ENCODE assay signal across 25 mouse cellular contexts in genomic region chr17:14953452-14953851, GRCm38 (mm10). TPM values are rescaled to one million over a fixed set of nuclear protein-coding genes. Genes with fewer than 3 reads are reported as not detected.
DNase-seq lines count a peak whose midpoint lies in the region; ATAC-seq and TF ChIP-seq lines count a peak whose summit lies in the region.
"Had no signal": no experiment of that assay in that cellular context is flagged by ENCODE, and none has a peak within 500 bp of the region (broad histone marks: within the 10 kb centered on the region; RNA-seq: fewer than 3 reads in every experiment).

No protein-coding gene starts in this region.

- H3K27me3 ChIP-seq in liver, embryonic 15.5 days, result no peaks in the 10 kb centered on the region
- no peaks in the 10 kb centered on the region for H3K27me3 ChIP-seq in stomach, postnatal 0 days (ENCODE audit: control insufficient read depth, insufficient read depth, low read length)
- H3K27me3 ChIP-seq in kidney, embryonic 14.5 days (ENCODE audit: control insufficient read depth, insufficient read depth, low read length), result no peaks in the 10 kb centered on the region
- H3K27me3 ChIP-seq: embryonic facial prominence, embryonic 12.5 days; hindbrain, embryonic 15.5 days; lung, embryonic 15.5 days; stomach, embryonic 15.5 days had no signal

- H3K36me3 ChIP-seq in liver, embryonic 15.5 days (replicated peaks), result peaks cover 77% of the 10 kb centered on the region
- H3K36me3 ChIP-seq in stomach, postnatal 0 days (ENCODE audit: control insufficient read depth, insufficient read depth, low read length), result peaks cover 10% of the 10 kb centered on the region
- H3K36me3 ChIP-seq in kidney, embryonic 14.5 days (ENCODE audit: control insufficient read depth, insufficient read depth, low read length), result peaks cover 60% of the 10 kb centered on the region

- DNase-seq in heart, adult 9 months (ENCODE audit: low spot score in 2 of 2), result peak; percentile 26 to 41
- DNase-seq in heart, adult 8-10 months (ENCODE audit: low spot score), result no peak
- DNase-seq in stomach, postnatal 0 days (ENCODE audit: low spot score), result no peak
- no peak for DNase-seq in thymus, postnatal 25 days
- no peak for DNase-seq in left cerebral cortex, postnatal 25 days (ENCODE audit: low spot score in 2 of 2)
- DNase-seq: adrenal gland, postnatal 36 days; cerebellum, postnatal 36 days; kidney, adult 2 months; left cerebral cortex, postnatal 4 days; right cerebral cortex, adult 18-20 months; thymus, postnatal 36 days had no signal

- ATAC-seq in erythroblast, adult 5-6 weeks (replicated peaks; ENCODE audit: low FRiP score, poor library complexity, severe bottlenecking), result peak; percentile 65
- ATAC-seq in liver, embryonic 15.5 days (ENCODE audit: insufficient read depth), result peak; percentile 58; the same call in 1 of the 2 replicates
- peak; percentile 48; the same call in 1 of the 2 replicates for ATAC-seq in stomach, postnatal 0 days (ENCODE audit: low FRiP score, low TSS enrichment)
- ATAC-seq in kidney, embryonic 14.5 days (ENCODE audit: low FRiP score, low TSS enrichment), result no peak
- ATAC-seq: activated CD4-positive, CD25-positive, alpha-beta regulatory T cell, adult 4 months had no signal

- 66% methylated on average over 8 of the region's 8 CpGs for WGBS in liver, embryonic 15.5 days (ENCODE audit: insufficient replicate concordance)
- WGBS in stomach, postnatal 0 days, result 82% methylated on average over 8 of the region's 8 CpGs
- WGBS in kidney, embryonic 14.5 days, result 84% methylated on average over 8 of the region's 8 CpGs

- intact Hi-C loops in left cerebral cortex, postnatal 25 days (cut with DNase I), result no loop called here

- no peaks in the 10 kb centered on the region for H3K9me3 ChIP-seq in liver, embryonic 15.5 days (replicated peaks)
- no peaks in the 10 kb centered on the region for H3K9me3 ChIP-seq in stomach, postnatal 0 days (ENCODE audit: control insufficient read depth, low read length)
- H3K9me3 ChIP-seq in kidney, embryonic 14.5 days (ENCODE audit: control insufficient read depth, low read length), result no peaks in the 10 kb centered on the region
- H3K9me3 ChIP-seq: embryonic facial prominence, embryonic 12.5 days; forebrain, embryonic 10.5 days; hindbrain, embryonic 15.5 days; lung, embryonic 15.5 days; stomach, embryonic 15.5 days had no signal

- no peak overlapping the region for H3K4me2 ChIP-seq in liver, embryonic 15.5 days
- no peak overlapping the region for H3K4me2 ChIP-seq in stomach, postnatal 0 days (replicated peaks; ENCODE audit: low read depth)
- H3K4me2 ChIP-seq in kidney, embryonic 14.5 days (replicated peaks; ENCODE audit: low read depth, low read length), result no peak overlapping the region
- H3K4me2 ChIP-seq: embryonic facial prominence, embryonic 12.5 days; hindbrain, embryonic 15.5 days; lung, embryonic 15.5 days; midbrain, embryonic 11.5 days; stomach, embryonic 15.5 days had no signal

- no peak for TF ChIP-seq CTCF in stomach, postnatal 0 days (IDR thresholded peaks at IDR 0.05; ENCODE audit: low read depth)

- no peak for TF ChIP-seq EP300 in stomach, postnatal 0 days (optimal IDR thresholded peaks at IDR 0.05)

- H3K4me1 ChIP-seq in liver, embryonic 15.5 days (replicated peaks), result peaks cover 20% of the 10 kb centered on the region
- H3K4me1 ChIP-seq in stomach, postnatal 0 days (replicated peaks; ENCODE audit: control insufficient read depth, insufficient read depth), result no peaks in the 10 kb centered on the region
- H3K4me1 ChIP-seq in kidney, embryonic 14.5 days (ENCODE audit: control insufficient read depth, insufficient read depth, low read length), result no peaks in the 10 kb centered on the region
- H3K4me1 ChIP-seq: forebrain, embryonic 10.5 days; hindbrain, embryonic 15.5 days; lung, embryonic 15.5 days; stomach, embryonic 15.5 days had no signal

- H3K4me3 ChIP-seq in liver, embryonic 15.5 days (replicated peaks), result no peak overlapping the region
- H3K4me3 ChIP-seq in stomach, postnatal 0 days (ENCODE audit: low read depth, low read length), result no peak overlapping the region
- H3K4me3 ChIP-seq in kidney, embryonic 14.5 days (ENCODE audit: low read length), result no peak overlapping the region
- H3K4me3 ChIP-seq: embryonic facial prominence, embryonic 12.5 days; forebrain, embryonic 10.5 days; heart, adult 2 months; hindbrain, embryonic 15.5 days; lung, embryonic 15.5 days; myocyte; stomach, embryonic 15.5 days had no signal

- no peak overlapping the region for H3K9ac ChIP-seq in liver, embryonic 15.5 days
- H3K9ac ChIP-seq in stomach, postnatal 0 days (ENCODE audit: low read length), result no peak overlapping the region
- H3K9ac ChIP-seq in kidney, embryonic 14.5 days (ENCODE audit: low read depth, low read length), result no peak overlapping the region
- H3K9ac ChIP-seq: embryonic facial prominence, embryonic 12.5 days; hindbrain, embryonic 15.5 days; lung, embryonic 15.5 days; stomach, embryonic 15.5 days had no signal

- H3K27ac ChIP-seq in liver, embryonic 15.5 days (replicated peaks), result 0 out of 2 replicates have a peak overlapping the region, but pooled peaks have one; percentile 21
- no peak overlapping the region for H3K27ac ChIP-seq in stomach, postnatal 0 days (replicated peaks)
- no peak overlapping the region for H3K27ac ChIP-seq in kidney, embryonic 14.5 days (ENCODE audit: low read depth, low read length)
- H3K27ac ChIP-seq: embryonic facial prominence, embryonic 12.5 days; forebrain, embryonic 10.5 days; heart, adult 2 months; hindbrain, embryonic 15.5 days; lung, embryonic 15.5 days; stomach, embryonic 15.5 days had no signal

RNA-seq across cellular contexts. Expression of gene Phf10, which starts 7.6 kb away (rescaled TPM):
- 10 to 100 TPM; 45.6 to 49.7 (median 47.5) TPM for total RNA-seq in heart, adult 8-10 months (2022)
- total RNA-seq in erythroblast, adult 5-6 weeks (2015; ENCODE audit: low replicate concordance), result 88.6 and 101 TPM in 2 replicates
- 42.1 and 49.3 TPM in 2 replicates for total RNA-seq in erythroblast, adult 5-6 weeks (2017; ENCODE audit: low replicate concordance)
- polyA plus RNA-seq in liver, embryonic 15.5 days (2015; fragmentation: Nextera tagmentation; extraction: Ambion mirVana), result 93.2 and 105 TPM in 2 replicates
- 29.5 and 31.3 TPM in 2 replicates for polyA plus RNA-seq in stomach, postnatal 0 days (2015; fragmentation: Nextera tagmentation; extraction: Ambion mirVana)
- 37.4 and 44.2 TPM in 2 replicates for polyA plus RNA-seq in kidney, embryonic 14.5 days (2014; fragmentation: Nextera tagmentation; extraction: Ambion mirVana)
- total RNA-seq in left cerebral cortex, postnatal 25 days (2021), result 10 to 100 TPM; 61.1 to 63.6 TPM

RNA-seq across cellular contexts. Expression of gene 1600012H06Rik, which starts 10.5 kb away (rescaled TPM):
- 10 to 100 TPM; 10.5 to 11.9 (median 11.0) TPM for total RNA-seq in heart, adult 8-10 months (2022)
- 5.4 and 9.0 TPM in 2 replicates for total RNA-seq in erythroblast, adult 5-6 weeks (2015; ENCODE audit: low replicate concordance)
- 6.7 and 6.8 TPM in 2 replicates for total RNA-seq in erythroblast, adult 5-6 weeks (2017; ENCODE audit: low replicate concordance)
- polyA plus RNA-seq in liver, embryonic 15.5 days (2015; fragmentation: Nextera tagmentation; extraction: Ambion mirVana), result 11.9 and 12.2 TPM in 2 replicates
- polyA plus RNA-seq in stomach, postnatal 0 days (2015; fragmentation: Nextera tagmentation; extraction: Ambion mirVana), result 39.0 and 39.9 TPM in 2 replicates
- polyA plus RNA-seq in kidney, embryonic 14.5 days (2014; fragmentation: Nextera tagmentation; extraction: Ambion mirVana), result 23.3 and 31.2 TPM in 2 replicates
- 10 to 100 TPM; 16.7 to 18.4 TPM for total RNA-seq in left cerebral cortex, postnatal 25 days (2021)

RNA-seq across cellular contexts. Expression of gene Wdr27, which starts 10.5 kb away (rescaled TPM):
- 1 to 10 TPM in 2 of 4 experiments, under 1 TPM in 2; 0.54 to 1.5 (median 1.0) TPM for total RNA-seq in heart, adult 8-10 months (2022)
- total RNA-seq in erythroblast, adult 5-6 weeks (2015; ENCODE audit: low replicate concordance), result not detected in 2 replicates
- total RNA-seq in erythroblast, adult 5-6 weeks (2017; ENCODE audit: low replicate concordance), result not detected in 2 replicates
- polyA plus RNA-seq in liver, embryonic 15.5 days (2015; fragmentation: Nextera tagmentation; extraction: Ambion mirVana), result 0.98 and 0.99 TPM in 2 replicates
- polyA plus RNA-seq in stomach, postnatal 0 days (2015; fragmentation: Nextera tagmentation; extraction: Ambion mirVana), result 8.0 and 9.0 TPM in 2 replicates
- polyA plus RNA-seq in kidney, embryonic 14.5 days (2014; fragmentation: Nextera tagmentation; extraction: Ambion mirVana), result 6.7 and 8.3 TPM in 2 replicates
- total RNA-seq in left cerebral cortex, postnatal 25 days (2021), result 1 to 10 TPM; 4.6 to 4.8 TPM

RNA-seq across cellular contexts. Expression of gene 9030025P20Rik, which starts 24.8 kb away (rescaled TPM):
- 1 to 10 TPM; 1.7 to 2.8 (median 2.5) TPM for total RNA-seq in heart, adult 8-10 months (2022)
- total RNA-seq in erythroblast, adult 5-6 weeks (2015; ENCODE audit: low replicate concordance), result 0.96 and 1.3 TPM in 2 replicates
- total RNA-seq in erythroblast, adult 5-6 weeks (2017; ENCODE audit: low replicate concordance), result 0.94 and 3.1 TPM in 2 replicates
- polyA plus RNA-seq in liver, embryonic 15.5 days (2015; fragmentation: Nextera tagmentation; extraction: Ambion mirVana), result 3.7 and 5.1 TPM in 2 replicates
- 4.6 and 5.1 TPM in 2 replicates for polyA plus RNA-seq in stomach, postnatal 0 days (2015; fragmentation: Nextera tagmentation; extraction: Ambion mirVana)
- 8.0 and 12.7 TPM in 2 replicates for polyA plus RNA-seq in kidney, embryonic 14.5 days (2014; fragmentation: Nextera tagmentation; extraction: Ambion mirVana)
- 1 to 10 TPM; 3.5 to 5.1 TPM for total RNA-seq in left cerebral cortex, postnatal 25 days (2021)

RNA-seq across cellular contexts. Expression of gene Gm3417, which starts 25.1 kb away (rescaled TPM):
- total RNA-seq in heart, adult 8-10 months (2022), result under 1 TPM in 1 of 4 experiments, not detected in 3; 0.75 TPM
- total RNA-seq in erythroblast, adult 5-6 weeks (2015; ENCODE audit: low replicate concordance), result not detected in 2 replicates
- total RNA-seq in erythroblast, adult 5-6 weeks (2017; ENCODE audit: low replicate concordance), result not detected in 2 replicates
- 0.53 and 0.91 TPM in 2 replicates for polyA plus RNA-seq in liver, embryonic 15.5 days (2015; fragmentation: Nextera tagmentation; extraction: Ambion mirVana)
- 1.6 TPM in 1 of 2 replicates, not detected in the other for polyA plus RNA-seq in stomach, postnatal 0 days (2015; fragmentation: Nextera tagmentation; extraction: Ambion mirVana)
- polyA plus RNA-seq in kidney, embryonic 14.5 days (2014; fragmentation: Nextera tagmentation; extraction: Ambion mirVana), result 1.1 TPM in 1 of 2 replicates, not detected in the other
- total RNA-seq in left cerebral cortex, postnatal 25 days (2021), result not detected
- total RNA-seq: adrenal gland, postnatal 36 days; heart, adult 2 months; heart, postnatal 14 days; layer of hippocampus, postnatal 14 days; left cerebral cortex, postnatal 4 days had no signal
- polyA plus RNA-seq: embryonic facial prominence, embryonic 12.5 days; heart, adult 2 months; lung, embryonic 15.5 days; stomach, embryonic 15.5 days had no signal

Comparison
In these comparisons a context has a peak if more than half of its experiments do, and no peak if none do; other contexts are left out.
1. DNase-seq: peak in heart, adult 9 months (2 of 2); none in heart, adult 8-10 months (single experiment), stomach, postnatal 0 days (single experiment), thymus, postnatal 25 days (single experiment) and left cerebral cortex, postnatal 25 days (0 of 2).